Mouse (Mus musculus) liver, embryonic 14.5 days (tissue): ENCODE results near the gene Trib3.

Source experiments
- CTCF ChIP-seq: IDR thresholded peaks from 2 replicates; pipeline ENCODE4 v1.5.1; 2016; ENCODE audit warnings: antibody characterized with exemption, low read depth, control low read depth
- EP300 ChIP-seq: IDR thresholded peaks from 2 replicates; pipeline ENCODE4 v1.6.1; 2016; ENCODE audit warnings: antibody characterized with exemption, low read depth

DNA sequence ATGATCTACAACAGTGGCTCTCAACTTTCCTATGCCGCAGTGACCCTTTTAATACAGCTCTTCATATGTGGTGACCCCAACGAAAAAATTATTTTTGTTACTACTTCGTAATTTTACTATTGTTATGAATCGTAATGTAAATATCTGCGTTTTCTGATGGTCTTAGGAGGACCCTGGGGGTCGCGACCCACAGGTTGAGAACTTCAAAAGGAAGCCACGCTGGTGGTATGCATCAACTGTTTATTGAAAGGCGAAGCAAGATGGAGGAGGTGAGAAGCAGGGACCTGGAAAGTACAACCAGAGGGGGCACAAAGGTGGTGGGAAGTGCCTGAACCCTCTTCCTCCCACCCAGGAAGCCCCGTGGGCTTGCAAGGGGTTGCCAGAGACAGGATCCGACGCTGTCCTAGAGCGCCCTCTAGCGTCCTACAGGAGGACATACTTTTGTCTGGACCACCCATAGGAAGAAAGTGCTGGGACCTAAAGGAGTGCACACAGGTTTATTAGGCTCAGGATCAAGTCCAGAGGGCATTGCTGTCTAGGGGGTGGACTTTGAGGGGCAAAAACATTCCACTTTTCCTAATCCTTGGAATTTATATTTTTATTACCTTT is 24.8 kb upstream of the Trib3 start:
- TF ChIP-seq CTCF (peak; percentile 95), EP300 (no peak)
